Mouse (Mus musculus): Measurements from ENCODE around the gene Zfp511. TPM values are rescaled to one million over a fixed set of nuclear protein-coding genes. Genes with fewer than 3 reads are reported as not detected.

The Zfp511 gene
- polyA plus RNA-seq (2015; fragmentation: Nextera tagmentation; extraction: Ambion mirVana) = 35.0 TPM in 2 replicates

DNA sequence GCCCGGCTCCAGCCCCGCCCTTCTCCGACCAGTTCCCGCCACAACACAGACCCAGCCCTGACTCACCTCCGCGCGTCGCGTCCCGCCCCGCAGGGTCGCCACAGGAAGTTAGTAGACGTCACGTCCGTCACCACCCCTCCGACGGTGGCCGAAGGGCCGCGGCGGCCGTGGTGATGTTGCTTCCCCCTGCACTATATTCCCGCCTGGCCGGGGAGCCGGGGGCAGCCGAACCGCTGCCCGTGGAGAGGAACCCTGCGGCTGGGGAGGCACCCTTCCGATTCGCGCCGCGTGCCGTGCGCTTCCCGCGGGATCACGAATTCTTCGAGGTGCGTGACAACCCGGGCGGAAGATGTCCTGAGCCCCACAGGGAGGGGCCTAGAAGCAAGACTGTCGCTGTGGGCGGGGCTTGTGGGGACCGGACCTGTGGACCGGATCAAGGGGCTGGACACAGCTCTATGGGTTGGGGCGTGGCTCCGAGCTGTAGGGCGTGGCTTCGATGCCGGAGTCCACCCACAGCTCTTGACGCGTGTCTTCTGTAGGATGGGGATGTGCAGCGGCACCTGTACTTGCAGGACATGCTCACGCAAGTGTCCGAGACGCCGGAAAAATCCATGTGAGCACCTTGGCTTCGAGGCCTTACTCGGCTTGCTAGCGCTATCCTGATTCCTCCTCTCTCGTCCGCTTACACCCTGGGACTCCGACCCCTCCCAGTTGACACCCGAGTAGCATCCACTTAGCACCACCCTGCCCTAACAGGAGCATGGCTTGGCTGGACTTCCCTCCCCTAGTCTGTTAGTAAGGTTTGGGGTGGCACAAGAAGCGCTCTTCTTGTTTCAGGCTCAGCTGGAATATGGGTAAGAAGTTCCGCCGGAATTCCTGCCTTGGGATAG lies at the start of gene Zfp511, which contains the start of gene Tubgcp2:
Gene Zfp511, plus strand, starts transcription at position 111 of the 890 bp plus-strand sequence.
Gene Tubgcp2, minus strand, starts transcription at position 389 of the 890 bp plus-strand sequence.
- Histone ChIP-seq H3K4me1 (replicated peaks; ENCODE audit: insufficient read depth, low read length) (no peaks in the 10 kb centered on the region; the same call in 1 of the 2 replicates), H3K4me2 (ENCODE audit: low read length) (peak within 1 kb of the TSS; percentile 88), H3K27me3 (ENCODE audit: insufficient read depth, low read length) (no peaks in the 10 kb centered on the region), H3K4me3 (replicated peaks; ENCODE audit: low read depth, low read length) (peak within 1 kb of the TSS; percentile 61), H3K36me3 (ENCODE audit: insufficient read depth, low read length) (peaks cover 18% of the 10 kb centered on the region; the same call in 1 of the 2 replicates), H3K9me3 (replicated peaks; ENCODE audit: low read length) (no peaks in the 10 kb centered on the region), H3K27ac (peak within 1 kb of the TSS; percentile 82), H3K9ac (ENCODE audit: low read depth, low read length) (peak within 1 kb of the TSS; percentile 85)
- WGBS = 1% methylated on average over 69 of the region's 69 CpGs
- no peak for TF ChIP-seq CTCF (IDR thresholded peaks at IDR 0.05; ENCODE audit: low read depth)
- ATAC-seq (replicated peaks; ENCODE audit: low FRiP score, low read depth) (peak; percentile 99), DNase-seq (ENCODE audit: low spot score) (peak; percentile 98)

DNA sequence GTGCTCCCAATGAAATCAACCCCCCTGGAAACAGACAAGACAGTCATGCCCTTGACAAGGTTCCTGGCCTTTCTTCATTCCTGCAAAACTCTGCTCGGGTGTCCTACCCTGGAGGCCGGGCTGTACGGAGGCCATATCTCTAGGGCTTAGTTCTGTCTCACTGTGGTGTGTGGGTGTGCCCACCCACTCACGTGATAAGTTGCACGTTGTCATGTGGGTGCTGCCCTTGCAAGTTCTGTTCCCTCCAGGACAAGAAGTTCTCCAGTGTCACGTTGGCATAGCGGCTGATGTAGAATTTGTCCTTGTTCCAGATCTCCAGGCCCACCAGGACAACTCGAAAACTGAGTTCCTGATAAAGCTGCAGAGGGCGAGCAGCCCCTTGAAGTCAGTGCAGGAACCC lies 47.9 kb upstream of the Zfp511 start:
- Histone ChIP-seq H3K4me3 (replicated peaks; ENCODE audit: low read depth, low read length) (no peak overlapping the region), H3K36me3 (ENCODE audit: insufficient read depth, low read length) (no peaks in the 10 kb centered on the region), H3K27ac (no peak overlapping the region), H3K9me3 (replicated peaks; ENCODE audit: low read length) (no peaks in the 10 kb centered on the region), H3K9ac (ENCODE audit: low read depth, low read length) (no peak overlapping the region), H3K4me1 (replicated peaks; ENCODE audit: insufficient read depth, low read length) (no peaks in the 10 kb centered on the region), H3K27me3 (ENCODE audit: insufficient read depth, low read length) (no peaks in the 10 kb centered on the region), H3K4me2 (ENCODE audit: low read length) (no peak overlapping the region)
- ATAC-seq (replicated peaks; ENCODE audit: low FRiP score, low read depth) = no peak
- DNase-seq (ENCODE audit: low spot score) = no peak
- no peak for TF ChIP-seq CTCF (IDR thresholded peaks at IDR 0.05; ENCODE audit: low read depth)
- 86% methylated on average over 9 of the region's 9 CpGs for WGBS

DNA sequence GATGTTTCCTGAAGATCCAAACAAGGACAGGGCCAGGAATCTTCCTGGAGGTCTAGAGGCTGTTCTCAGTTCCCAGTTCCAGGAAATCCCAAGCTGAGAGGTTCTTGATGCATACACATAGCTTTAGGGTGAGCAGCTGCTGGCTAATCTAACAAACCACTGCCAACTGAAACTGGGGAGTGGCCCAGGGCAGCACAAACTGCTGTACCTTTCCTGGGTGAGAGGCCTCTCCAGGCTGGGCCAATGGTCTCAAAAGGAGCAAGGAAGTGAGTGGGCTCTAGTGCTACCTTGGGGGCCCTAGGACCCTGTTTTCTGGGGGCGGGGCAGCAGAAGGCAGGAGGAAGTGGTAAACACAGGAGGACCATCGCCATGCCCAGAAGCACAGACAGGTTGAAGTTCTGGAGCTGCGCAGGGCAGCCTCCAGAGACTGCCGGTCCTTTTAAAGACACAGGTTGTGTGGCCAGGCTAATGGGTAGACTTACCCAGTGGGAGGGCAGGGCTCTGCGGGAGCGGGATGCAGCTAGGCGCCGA lies 45.3 kb upstream of the Zfp511 start:
- ATAC-seq (replicated peaks; ENCODE audit: low FRiP score, low read depth) (no peak), DNase-seq (ENCODE audit: low spot score) (no peak)
- WGBS = 75% methylated on average over 8 of the region's 8 CpGs
- no peaks in the 10 kb centered on the region for H3K36me3 ChIP-seq (ENCODE audit: insufficient read depth, low read length)
- H3K9ac ChIP-seq (ENCODE audit: low read depth, low read length) = no peak overlapping the region
- H3K4me2 ChIP-seq (ENCODE audit: low read length) = no peak overlapping the region
- H3K27me3 ChIP-seq (ENCODE audit: insufficient read depth, low read length) = no peaks in the 10 kb centered on the region
- TF ChIP-seq CTCF (IDR thresholded peaks at IDR 0.05; ENCODE audit: low read depth) = no peak
- H3K4me3 ChIP-seq (replicated peaks; ENCODE audit: low read depth, low read length) = no peak overlapping the region
- H3K4me1 ChIP-seq (replicated peaks; ENCODE audit: insufficient read depth, low read length) = no peaks in the 10 kb centered on the region
- H3K9me3 ChIP-seq (replicated peaks; ENCODE audit: low read length) = no peaks in the 10 kb centered on the region
- no peak overlapping the region for H3K27ac ChIP-seq

DNA sequence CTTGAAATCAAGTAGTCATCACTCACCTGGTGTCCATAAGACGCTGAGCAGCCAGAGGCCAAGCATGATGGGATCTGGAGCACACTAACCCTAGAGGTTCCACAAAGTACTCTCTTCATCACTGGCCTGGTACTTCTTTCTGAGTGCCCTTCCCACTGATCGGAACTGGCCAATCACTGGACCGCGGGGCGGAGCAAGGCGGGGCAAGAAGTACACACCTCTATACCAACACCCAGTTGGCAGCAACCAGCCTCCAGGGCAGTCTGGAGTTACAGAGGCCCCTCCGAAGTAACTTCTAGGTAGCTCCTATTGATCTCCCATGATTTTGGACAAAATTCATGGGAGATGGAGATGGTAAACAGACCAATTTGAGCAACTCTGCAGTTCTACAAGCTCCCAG lies 43.8 kb upstream of the Zfp511 start, which contains the start of gene Adam8:
Gene Adam8, minus strand, starts transcription at position 157 of the 400 bp plus-strand sequence.
- Histone ChIP-seq H3K36me3 (ENCODE audit: insufficient read depth, low read length) (peaks cover 2% of the 10 kb centered on the region; the same call in 1 of the 2 replicates), H3K4me3 (replicated peaks; ENCODE audit: low read depth, low read length) (no peak within 1 kb of the TSS), H3K4me2 (ENCODE audit: low read length) (no peak within 1 kb of the TSS), H3K27me3 (ENCODE audit: insufficient read depth, low read length) (no peaks in the 10 kb centered on the region), H3K4me1 (replicated peaks; ENCODE audit: insufficient read depth, low read length) (no peaks in the 10 kb centered on the region), H3K27ac (no peak within 1 kb of the TSS), H3K9me3 (replicated peaks; ENCODE audit: low read length) (no peaks in the 10 kb centered on the region), H3K9ac (ENCODE audit: low read depth, low read length) (no peak within 1 kb of the TSS)
- no peak for TF ChIP-seq CTCF (IDR thresholded peaks at IDR 0.05; ENCODE audit: low read depth)
- ATAC-seq (replicated peaks; ENCODE audit: low FRiP score, low read depth) (peak; percentile 30; the same call in 1 of the 2 replicates), DNase-seq (ENCODE audit: low spot score) (no peak)
- 19% methylated on average over 7 of the region's 7 CpGs for WGBS

DNA sequence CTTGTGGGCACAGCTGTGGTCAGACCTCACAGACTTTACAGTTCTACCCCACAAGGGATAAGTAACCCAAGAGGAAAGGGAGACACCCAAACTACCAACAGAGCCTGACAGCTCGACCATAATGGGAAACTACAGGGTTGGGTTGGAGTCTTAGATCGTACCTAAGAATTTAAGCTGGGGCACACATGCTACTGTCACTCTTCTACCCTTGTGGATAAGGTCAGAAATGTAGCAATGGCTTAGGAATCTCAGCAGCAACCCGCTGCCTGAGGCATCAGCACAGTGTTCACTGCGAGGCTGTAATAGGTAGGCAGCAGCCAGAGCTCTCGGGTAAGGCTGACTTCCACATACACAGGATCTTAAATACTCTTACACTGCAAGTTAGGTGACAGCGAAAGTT lies 42.7 kb upstream of the Zfp511 start:
- Histone ChIP-seq H3K4me1 (replicated peaks; ENCODE audit: insufficient read depth, low read length) (no peaks in the 10 kb centered on the region), H3K4me2 (ENCODE audit: low read length) (no peak overlapping the region), H3K4me3 (replicated peaks; ENCODE audit: low read depth, low read length) (no peak overlapping the region), H3K9me3 (replicated peaks; ENCODE audit: low read length) (no peaks in the 10 kb centered on the region), H3K27ac (no peak overlapping the region), H3K9ac (ENCODE audit: low read depth, low read length) (no peak overlapping the region), H3K27me3 (ENCODE audit: insufficient read depth, low read length) (no peaks in the 10 kb centered on the region), H3K36me3 (ENCODE audit: insufficient read depth, low read length) (peaks cover 13% of the 10 kb centered on the region)
- WGBS = 89% methylated on average over 6 of the region's 6 CpGs
- no peak for TF ChIP-seq CTCF (IDR thresholded peaks at IDR 0.05; ENCODE audit: low read depth)
- ATAC-seq (replicated peaks; ENCODE audit: low FRiP score, low read depth) (no peak), DNase-seq (ENCODE audit: low spot score) (no peak)

DNA sequence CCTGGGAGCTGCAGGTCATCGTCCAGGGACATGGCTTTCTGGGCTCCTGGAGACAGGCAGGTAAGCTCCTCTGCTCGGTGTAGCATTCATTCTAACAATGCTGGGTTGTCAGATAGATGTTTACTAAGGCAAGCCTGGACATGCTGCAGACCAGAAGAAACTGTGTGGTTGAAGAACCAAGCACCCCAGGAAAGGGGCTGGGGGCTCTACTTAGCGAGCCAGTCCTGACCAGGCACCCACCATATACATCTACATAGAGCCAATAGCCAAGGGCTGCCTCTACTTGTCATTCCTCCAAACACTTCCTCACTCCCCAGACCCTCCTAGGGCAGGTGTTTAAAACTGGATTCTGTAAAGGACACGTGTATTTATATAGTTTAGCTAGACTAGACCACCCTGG lies 42.0 kb upstream of the Zfp511 start:
- H3K4me3 ChIP-seq (replicated peaks; ENCODE audit: low read depth, low read length) = no peak overlapping the region
- H3K4me2 ChIP-seq (ENCODE audit: low read length) = no peak overlapping the region
- no peaks in the 10 kb centered on the region for H3K27me3 ChIP-seq (ENCODE audit: insufficient read depth, low read length)
- 85% methylated on average over 4 of the region's 4 CpGs for WGBS
- DNase-seq (ENCODE audit: low spot score) (no peak), ATAC-seq (replicated peaks; ENCODE audit: low FRiP score, low read depth) (no peak)
- H3K9me3 ChIP-seq (replicated peaks; ENCODE audit: low read length) = no peaks in the 10 kb centered on the region
- no peak overlapping the region for H3K27ac ChIP-seq
- no peak overlapping the region for H3K9ac ChIP-seq (ENCODE audit: low read depth, low read length)
- peaks cover 19% of the 10 kb centered on the region for H3K36me3 ChIP-seq (ENCODE audit: insufficient read depth, low read length)
- TF ChIP-seq CTCF (IDR thresholded peaks at IDR 0.05; ENCODE audit: low read depth) = no peak
- no peaks in the 10 kb centered on the region for H3K4me1 ChIP-seq (replicated peaks; ENCODE audit: insufficient read depth, low read length)
